Mouse (Mus musculus): ENCODE data around the gene Gm13691. TPM values are rescaled to one million over a fixed set of nuclear protein-coding genes. Genes with fewer than 3 reads are reported as not detected.
"Not testable (repeated sequence)": the region's sequence is repeated elsewhere in the genome, so short reads cannot be mapped to it uniquely, and the experiment has no call there.

Gene Gm13691
- not detected in 2 replicates for polyA plus RNA-seq (2014; fragmentation: Nextera tagmentation; extraction: Ambion mirVana)

DNA sequence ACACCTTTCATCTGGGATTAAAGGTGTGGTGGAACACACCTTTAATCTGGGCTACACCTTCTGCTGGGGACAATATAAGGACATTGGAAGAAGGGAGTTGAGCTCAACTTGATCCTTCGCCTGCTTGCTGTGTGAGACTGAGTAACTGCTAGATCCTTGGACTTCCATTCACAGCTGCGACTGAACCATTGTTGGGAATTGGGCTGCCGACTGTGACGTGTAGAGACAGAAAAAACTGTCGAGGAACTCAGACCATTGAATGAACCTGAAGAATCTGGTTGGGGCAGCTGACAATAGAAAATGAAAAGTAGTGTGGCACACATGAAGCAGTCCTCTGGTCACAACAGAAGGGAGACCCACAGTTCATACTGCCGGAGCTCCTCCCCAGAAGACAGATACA is at the start of gene Gm13691:
Gene Gm13691 (plus strand): TSS at position 301 of the 400 bp plus-strand sequence.
- H3K27me3 ChIP-seq (ENCODE audit: control insufficient read depth, insufficient read depth, low read length); H3K4me3 ChIP-seq (ENCODE audit: low read depth, low read length); H3K9ac ChIP-seq (replicated peaks; ENCODE audit: low read length); H3K9me3 ChIP-seq (replicated peaks; ENCODE audit: control insufficient read depth, low read length); H3K36me3 ChIP-seq (replicated peaks; ENCODE audit: control insufficient read depth, insufficient read depth, low read depth, low read length); DNase-seq (ENCODE audit: low spot score); ATAC-seq (replicated peaks; ENCODE audit: insufficient number of reproducible peaks, low FRiP score, low TSS enrichment, low read depth); H3K4me1 ChIP-seq (ENCODE audit: control insufficient read depth, insufficient read depth, low read length); H3K4me2 ChIP-seq (ENCODE audit: low read depth, low read length); H3K27ac ChIP-seq (replicated peaks; ENCODE audit: low read depth, low read length): not testable (repeated sequence)
- no CpG with 5 or more reads among the region's 6 CpGs for WGBS

DNA sequence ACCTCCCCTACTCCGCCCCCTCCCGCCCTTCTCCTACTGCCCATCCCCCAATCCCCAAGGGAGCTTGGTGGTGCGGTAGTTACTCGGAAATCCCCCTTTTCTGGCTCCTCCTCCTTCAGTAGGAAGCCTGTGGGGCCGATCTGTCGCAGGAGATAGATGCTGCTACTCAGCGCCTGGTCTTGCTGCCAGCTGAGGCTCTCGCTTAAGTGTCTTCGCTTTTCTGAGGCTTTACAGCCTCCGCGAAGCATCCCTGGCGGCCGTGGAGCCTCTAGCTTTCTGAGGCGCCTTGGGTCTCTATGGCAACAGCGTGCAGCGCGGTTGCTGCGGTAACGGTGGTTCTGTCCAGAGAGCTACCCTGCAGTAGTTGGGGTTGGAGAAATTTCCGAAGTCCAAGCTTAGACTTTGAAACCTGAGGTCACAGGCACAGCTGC is 49.4 kb upstream of the Gm13691 start, which contains the start of gene Zswim2:
Gene Zswim2 (minus strand): TSS at position 298 of the 431 bp plus-strand sequence.
- Histone ChIP-seq H3K4me2 (ENCODE audit: low read depth, low read length) (peak within 1 kb of the TSS; percentile 46), H3K4me3 (ENCODE audit: low read depth, low read length) (peak within 1 kb of the TSS; percentile 20), H3K9ac (replicated peaks; ENCODE audit: low read length) (no peak within 1 kb of the TSS), H3K27ac (replicated peaks; ENCODE audit: low read depth, low read length) (no peak within 1 kb of the TSS), H3K27me3 (ENCODE audit: control insufficient read depth, insufficient read depth, low read length) (no peaks in the 10 kb centered on the region), H3K9me3 (replicated peaks; ENCODE audit: control insufficient read depth, low read length) (no peaks in the 10 kb centered on the region), H3K36me3 (replicated peaks; ENCODE audit: control insufficient read depth, insufficient read depth, low read depth, low read length) (no peaks in the 10 kb centered on the region), H3K4me1 (ENCODE audit: control insufficient read depth, insufficient read depth, low read length) (no peaks in the 10 kb centered on the region)
- ATAC-seq (replicated peaks; ENCODE audit: insufficient number of reproducible peaks, low FRiP score, low TSS enrichment, low read depth) (peak; percentile 96), DNase-seq (ENCODE audit: low spot score) (peak; percentile 83)
- under 1% methylated on average over 20 of the region's 20 CpGs for WGBS

DNA sequence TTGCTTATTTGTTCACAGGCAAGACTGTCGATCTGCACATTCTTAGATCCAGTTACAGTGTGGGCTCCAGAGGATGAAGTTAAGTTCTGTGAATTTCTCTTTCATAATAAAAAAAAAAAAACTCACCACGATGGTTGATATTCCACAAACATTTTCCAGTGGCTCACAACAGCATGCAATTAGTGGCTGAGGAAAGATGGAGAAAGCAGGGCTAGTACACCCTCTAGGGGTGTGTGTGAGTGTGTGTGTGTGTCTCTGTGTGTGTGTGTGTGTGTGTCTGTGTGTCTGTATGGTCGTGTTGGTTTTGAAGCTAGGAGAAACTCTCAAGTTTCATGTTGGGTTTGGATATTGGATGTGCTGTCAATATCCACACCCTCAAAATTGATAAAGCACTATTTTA is 49.0 kb upstream of the Gm13691 start:
- H3K4me1 ChIP-seq (ENCODE audit: control insufficient read depth, insufficient read depth, low read length) = no peaks in the 10 kb centered on the region
- ATAC-seq (replicated peaks; ENCODE audit: insufficient number of reproducible peaks, low FRiP score, low TSS enrichment, low read depth) = no peak
- no peak overlapping the region for H3K9ac ChIP-seq (replicated peaks; ENCODE audit: low read length)

DNA sequence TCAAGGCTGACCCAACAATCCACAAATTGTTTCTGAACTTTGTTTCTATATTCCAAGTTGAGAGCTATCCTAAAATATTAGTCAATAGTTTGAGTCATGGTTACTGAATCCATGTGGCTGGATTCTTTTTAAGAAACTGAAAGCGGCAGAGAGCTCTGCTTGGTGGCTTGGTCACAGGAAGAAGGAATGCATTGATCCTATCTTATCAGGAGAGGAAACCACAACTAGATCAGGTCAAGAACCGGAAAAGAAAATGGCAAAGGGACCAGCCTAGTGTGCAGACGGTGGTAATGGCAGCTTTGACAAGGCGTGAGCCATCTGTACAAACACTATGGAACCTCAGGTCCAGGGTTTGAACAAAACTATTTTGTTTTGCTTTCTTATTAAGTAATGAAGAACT is 48.6 kb upstream of the Gm13691 start:
- no peak overlapping the region for H3K27ac ChIP-seq (replicated peaks; ENCODE audit: low read depth, low read length)
- WGBS = 68% methylated on average over 4 of the region's 4 CpGs

More for the DNA sequence above, 49.0 kb upstream of the Gm13691 start:
- WGBS = 43% methylated on average over 3 of the region's 3 CpGs
- Histone ChIP-seq H3K9me3 (replicated peaks; ENCODE audit: control insufficient read depth, low read length) (no peaks in the 10 kb centered on the region), H3K4me3 (ENCODE audit: low read depth, low read length) (no peak overlapping the region), H3K36me3 (replicated peaks; ENCODE audit: control insufficient read depth, insufficient read depth, low read depth, low read length) (no peaks in the 10 kb centered on the region), H3K4me2 (ENCODE audit: low read depth, low read length) (peak overlapping the region; percentile 46; the same call in 1 of the 2 replicates), H3K27me3 (ENCODE audit: control insufficient read depth, insufficient read depth, low read length) (no peaks in the 10 kb centered on the region), H3K27ac (replicated peaks; ENCODE audit: low read depth, low read length) (no peak overlapping the region)
- DNase-seq (ENCODE audit: low spot score) = no peak

DNA sequence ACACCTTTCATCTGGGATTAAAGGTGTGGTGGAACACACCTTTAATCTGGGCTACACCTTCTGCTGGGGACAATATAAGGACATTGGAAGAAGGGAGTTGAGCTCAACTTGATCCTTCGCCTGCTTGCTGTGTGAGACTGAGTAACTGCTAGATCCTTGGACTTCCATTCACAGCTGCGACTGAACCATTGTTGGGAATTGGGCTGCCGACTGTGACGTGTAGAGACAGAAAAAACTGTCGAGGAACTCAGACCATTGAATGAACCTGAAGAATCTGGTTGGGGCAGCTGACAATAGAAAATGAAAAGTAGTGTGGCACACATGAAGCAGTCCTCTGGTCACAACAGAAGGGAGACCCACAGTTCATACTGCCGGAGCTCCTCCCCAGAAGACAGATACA is 35.0 kb upstream of the Gm13691 start, which contains the start of gene Gm13698:
Gene Gm13698 (plus strand): TSS at position 301 of the 400 bp plus-strand sequence.
- not testable (repeated sequence) for ATAC-seq (replicated peaks; ENCODE audit: insufficient number of reproducible peaks, low FRiP score, low TSS enrichment, low read depth); H3K4me1 ChIP-seq (ENCODE audit: control insufficient read depth, insufficient read depth, low read length)
- no CpG with 5 or more reads among the region's 6 CpGs for WGBS

More for the DNA sequence above, 48.6 kb upstream of the Gm13691 start:
- no peaks in the 10 kb centered on the region for H3K4me1 ChIP-seq (ENCODE audit: control insufficient read depth, insufficient read depth, low read length)
- no peak overlapping the region for H3K4me2 ChIP-seq (ENCODE audit: low read depth, low read length)
- H3K27me3 ChIP-seq (ENCODE audit: control insufficient read depth, insufficient read depth, low read length) = no peaks in the 10 kb centered on the region
- ATAC-seq (replicated peaks; ENCODE audit: insufficient number of reproducible peaks, low FRiP score, low TSS enrichment, low read depth) (no peak), DNase-seq (ENCODE audit: low spot score) (no peak)
- H3K9me3 ChIP-seq (replicated peaks; ENCODE audit: control insufficient read depth, low read length) = no peaks in the 10 kb centered on the region
- H3K36me3 ChIP-seq (replicated peaks; ENCODE audit: control insufficient read depth, insufficient read depth, low read depth, low read length) = no peaks in the 10 kb centered on the region
- H3K4me3 ChIP-seq (ENCODE audit: low read depth, low read length) = no peak overlapping the region
- no peak overlapping the region for H3K9ac ChIP-seq (replicated peaks; ENCODE audit: low read length)

DNA sequence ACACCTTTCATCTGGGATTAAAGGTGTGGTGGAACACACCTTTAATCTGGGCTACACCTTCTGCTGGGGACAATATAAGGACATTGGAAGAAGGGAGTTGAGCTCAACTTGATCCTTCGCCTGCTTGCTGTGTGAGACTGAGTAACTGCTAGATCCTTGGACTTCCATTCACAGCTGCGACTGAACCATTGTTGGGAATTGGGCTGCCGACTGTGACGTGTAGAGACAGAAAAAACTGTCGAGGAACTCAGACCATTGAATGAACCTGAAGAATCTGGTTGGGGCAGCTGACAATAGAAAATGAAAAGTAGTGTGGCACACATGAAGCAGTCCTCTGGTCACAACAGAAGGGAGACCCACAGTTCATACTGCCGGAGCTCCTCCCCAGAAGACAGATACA is 29.1 kb upstream of the Gm13691 start, which contains the start of gene Gm13693:
Gene Gm13693 (plus strand): TSS at position 301 of the 400 bp plus-strand sequence.
- H3K36me3 ChIP-seq (replicated peaks; ENCODE audit: control insufficient read depth, insufficient read depth, low read depth, low read length); H3K9me3 ChIP-seq (replicated peaks; ENCODE audit: control insufficient read depth, low read length); H3K27me3 ChIP-seq (ENCODE audit: control insufficient read depth, insufficient read depth, low read length); H3K9ac ChIP-seq (replicated peaks; ENCODE audit: low read length); ATAC-seq (replicated peaks; ENCODE audit: insufficient number of reproducible peaks, low FRiP score, low TSS enrichment, low read depth); H3K4me2 ChIP-seq (ENCODE audit: low read depth, low read length); H3K4me3 ChIP-seq (ENCODE audit: low read depth, low read length); H3K27ac ChIP-seq (replicated peaks; ENCODE audit: low read depth, low read length); H3K4me1 ChIP-seq (ENCODE audit: control insufficient read depth, insufficient read depth, low read length); DNase-seq (ENCODE audit: low spot score): not testable (repeated sequence)
- WGBS = no CpG with 5 or more reads among the region's 6 CpGs

More for the DNA sequence above, 35.0 kb upstream of the Gm13691 start, which contains the start of gene Gm13698:
- H3K27ac ChIP-seq (replicated peaks; ENCODE audit: low read depth, low read length); H3K9me3 ChIP-seq (replicated peaks; ENCODE audit: control insufficient read depth, low read length); H3K4me3 ChIP-seq (ENCODE audit: low read depth, low read length); DNase-seq (ENCODE audit: low spot score); H3K9ac ChIP-seq (replicated peaks; ENCODE audit: low read length); H3K36me3 ChIP-seq (replicated peaks; ENCODE audit: control insufficient read depth, insufficient read depth, low read depth, low read length); H3K4me2 ChIP-seq (ENCODE audit: low read depth, low read length); H3K27me3 ChIP-seq (ENCODE audit: control insufficient read depth, insufficient read depth, low read length): not testable (repeated sequence)

DNA sequence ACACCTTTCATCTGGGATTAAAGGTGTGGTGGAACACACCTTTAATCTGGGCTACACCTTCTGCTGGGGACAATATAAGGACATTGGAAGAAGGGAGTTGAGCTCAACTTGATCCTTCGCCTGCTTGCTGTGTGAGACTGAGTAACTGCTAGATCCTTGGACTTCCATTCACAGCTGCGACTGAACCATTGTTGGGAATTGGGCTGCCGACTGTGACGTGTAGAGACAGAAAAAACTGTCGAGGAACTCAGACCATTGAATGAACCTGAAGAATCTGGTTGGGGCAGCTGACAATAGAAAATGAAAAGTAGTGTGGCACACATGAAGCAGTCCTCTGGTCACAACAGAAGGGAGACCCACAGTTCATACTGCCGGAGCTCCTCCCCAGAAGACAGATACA is 23.3 kb upstream of the Gm13691 start, which contains the start of gene Gm13695:
Gene Gm13695 (plus strand): TSS at position 301 of the 400 bp plus-strand sequence.
- H3K36me3 ChIP-seq (replicated peaks; ENCODE audit: control insufficient read depth, insufficient read depth, low read depth, low read length); H3K9ac ChIP-seq (replicated peaks; ENCODE audit: low read length); H3K27ac ChIP-seq (replicated peaks; ENCODE audit: low read depth, low read length); H3K9me3 ChIP-seq (replicated peaks; ENCODE audit: control insufficient read depth, low read length); DNase-seq (ENCODE audit: low spot score); H3K4me1 ChIP-seq (ENCODE audit: control insufficient read depth, insufficient read depth, low read length); H3K4me2 ChIP-seq (ENCODE audit: low read depth, low read length); ATAC-seq (replicated peaks; ENCODE audit: insufficient number of reproducible peaks, low FRiP score, low TSS enrichment, low read depth); H3K27me3 ChIP-seq (ENCODE audit: control insufficient read depth, insufficient read depth, low read length); H3K4me3 ChIP-seq (ENCODE audit: low read depth, low read length): not testable (repeated sequence)
- WGBS = no CpG with 5 or more reads among the region's 6 CpGs

DNA sequence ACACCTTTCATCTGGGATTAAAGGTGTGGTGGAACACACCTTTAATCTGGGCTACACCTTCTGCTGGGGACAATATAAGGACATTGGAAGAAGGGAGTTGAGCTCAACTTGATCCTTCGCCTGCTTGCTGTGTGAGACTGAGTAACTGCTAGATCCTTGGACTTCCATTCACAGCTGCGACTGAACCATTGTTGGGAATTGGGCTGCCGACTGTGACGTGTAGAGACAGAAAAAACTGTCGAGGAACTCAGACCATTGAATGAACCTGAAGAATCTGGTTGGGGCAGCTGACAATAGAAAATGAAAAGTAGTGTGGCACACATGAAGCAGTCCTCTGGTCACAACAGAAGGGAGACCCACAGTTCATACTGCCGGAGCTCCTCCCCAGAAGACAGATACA is 17.5 kb upstream of the Gm13691 start, which contains the start of gene Gm13696:
Gene Gm13696 (plus strand): TSS at position 301 of the 400 bp plus-strand sequence.
- not testable (repeated sequence) for H3K4me1 ChIP-seq (ENCODE audit: control insufficient read depth, insufficient read depth, low read length); H3K27me3 ChIP-seq (ENCODE audit: control insufficient read depth, insufficient read depth, low read length); DNase-seq (ENCODE audit: low spot score); H3K27ac ChIP-seq (replicated peaks; ENCODE audit: low read depth, low read length); H3K9me3 ChIP-seq (replicated peaks; ENCODE audit: control insufficient read depth, low read length); ATAC-seq (replicated peaks; ENCODE audit: insufficient number of reproducible peaks, low FRiP score, low TSS enrichment, low read depth); H3K4me3 ChIP-seq (ENCODE audit: low read depth, low read length); H3K4me2 ChIP-seq (ENCODE audit: low read depth, low read length); H3K36me3 ChIP-seq (replicated peaks; ENCODE audit: control insufficient read depth, insufficient read depth, low read depth, low read length); H3K9ac ChIP-seq (replicated peaks; ENCODE audit: low read length)
- no CpG with 5 or more reads among the region's 6 CpGs for WGBS

Data from embryonic facial prominence, embryonic 11.5 days (tissue).